Mouse (Mus musculus) spleen, adult 18-20 months (tissue): ENCODE results near the gene Fermt2.
A peak's percentile ranks its signal among the peaks of the same experiment; 100 is the strongest.

Experiments used
- DNase-seq, 2 experiments: peaks; one replicate each; pipeline ENCODE4 v3.0.0; 2022; ENCODE audit warnings: mixed read lengths in 2 of 2

Fermt2 gene

DNA sequence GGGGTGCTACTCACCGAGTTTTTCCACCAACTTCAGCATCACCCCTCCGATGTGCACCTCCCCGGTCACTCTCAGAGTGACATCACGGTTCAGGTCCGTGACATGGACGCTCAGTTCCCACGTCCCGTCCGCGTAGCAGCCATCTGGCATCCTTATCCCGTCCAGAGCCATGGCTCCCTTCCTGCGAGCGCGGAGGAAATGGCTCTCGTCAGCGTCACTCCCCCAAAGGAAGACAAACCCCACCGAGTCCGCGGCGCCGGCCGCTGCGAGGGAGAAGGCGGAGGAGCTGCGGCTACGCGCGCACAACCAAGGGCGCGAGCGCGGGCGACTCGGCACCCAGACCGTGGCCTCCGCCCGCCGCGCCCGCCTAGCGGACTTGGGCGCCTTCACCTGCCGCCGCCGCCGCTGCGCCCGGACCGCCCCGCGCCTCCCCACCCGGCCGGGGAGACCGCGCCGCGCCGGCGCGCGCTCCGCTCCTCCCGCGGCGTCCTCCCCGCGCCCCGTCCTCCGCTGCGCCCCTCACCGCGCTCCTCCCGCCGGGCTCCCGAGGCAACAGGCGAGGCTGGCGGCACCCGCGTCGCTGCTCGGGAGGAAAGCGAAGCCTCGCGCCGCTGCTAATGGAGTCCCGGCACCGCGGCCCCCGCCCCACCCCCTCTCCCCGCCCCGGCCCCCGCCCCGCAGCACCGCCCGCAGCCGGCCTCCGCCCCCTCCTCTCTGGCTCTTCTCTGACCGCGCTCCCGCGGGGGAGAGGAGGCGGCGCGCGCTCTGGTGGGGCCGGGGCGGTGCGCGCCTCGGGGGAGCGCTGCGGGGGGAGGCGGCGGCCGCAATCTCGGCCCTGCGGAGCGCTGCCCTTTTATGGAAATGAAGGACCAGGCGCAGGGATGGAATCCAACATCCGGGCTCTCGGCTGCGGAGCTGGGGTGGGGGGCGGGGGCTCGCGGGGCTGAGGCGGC lies at the start of gene Fermt2:
Gene Fermt2 (minus strand): TSS at position 708 of the 953 bp plus-strand sequence.
- peak in 1 of 2 experiments; percentile 13 for DNase-seq

DNA sequence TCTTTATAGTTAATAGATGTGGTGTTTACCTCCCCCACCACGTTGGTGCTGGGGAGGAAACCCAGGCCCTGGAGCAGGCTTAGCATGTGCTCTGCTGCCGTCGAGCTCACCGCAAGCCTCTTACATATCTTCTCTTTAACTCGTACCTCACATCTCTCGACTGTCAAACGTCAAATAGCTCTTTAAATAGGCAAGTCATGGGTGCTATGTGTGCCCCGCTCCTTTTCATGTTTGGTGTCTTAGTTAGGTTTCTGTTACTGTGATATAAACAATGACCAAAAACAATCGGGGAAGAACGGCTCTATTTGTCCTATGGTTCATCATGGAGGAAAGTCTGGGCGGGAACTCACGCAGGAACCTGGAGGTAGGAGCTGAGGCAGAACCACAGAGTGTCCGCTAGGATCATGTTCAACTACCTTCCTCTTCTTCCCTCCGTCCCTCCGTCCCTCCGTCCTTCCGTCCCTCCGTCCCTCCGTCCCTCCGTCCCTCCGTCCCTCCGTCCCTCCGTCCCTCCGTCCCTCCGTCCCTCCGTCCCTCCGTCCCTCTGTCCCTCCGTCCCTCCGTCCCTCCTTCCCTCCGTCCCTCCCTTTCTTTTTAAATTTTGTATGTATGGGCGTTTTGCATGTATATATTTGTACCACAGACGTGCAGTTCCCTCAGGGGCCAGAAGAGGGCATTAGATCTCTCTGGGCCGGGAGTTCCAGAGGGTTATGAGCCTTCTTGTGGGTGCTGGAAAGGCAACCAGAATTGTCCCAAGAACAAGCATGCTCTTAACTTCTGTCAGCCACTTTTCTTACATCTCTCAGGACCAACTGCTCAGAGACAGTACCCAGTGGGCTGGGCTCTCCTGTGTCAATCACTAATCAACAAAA lies 36.4 kb upstream of the Fermt2 start:
- DNase-seq, result peak in 1 of 2 experiments; percentile 67

DNA sequence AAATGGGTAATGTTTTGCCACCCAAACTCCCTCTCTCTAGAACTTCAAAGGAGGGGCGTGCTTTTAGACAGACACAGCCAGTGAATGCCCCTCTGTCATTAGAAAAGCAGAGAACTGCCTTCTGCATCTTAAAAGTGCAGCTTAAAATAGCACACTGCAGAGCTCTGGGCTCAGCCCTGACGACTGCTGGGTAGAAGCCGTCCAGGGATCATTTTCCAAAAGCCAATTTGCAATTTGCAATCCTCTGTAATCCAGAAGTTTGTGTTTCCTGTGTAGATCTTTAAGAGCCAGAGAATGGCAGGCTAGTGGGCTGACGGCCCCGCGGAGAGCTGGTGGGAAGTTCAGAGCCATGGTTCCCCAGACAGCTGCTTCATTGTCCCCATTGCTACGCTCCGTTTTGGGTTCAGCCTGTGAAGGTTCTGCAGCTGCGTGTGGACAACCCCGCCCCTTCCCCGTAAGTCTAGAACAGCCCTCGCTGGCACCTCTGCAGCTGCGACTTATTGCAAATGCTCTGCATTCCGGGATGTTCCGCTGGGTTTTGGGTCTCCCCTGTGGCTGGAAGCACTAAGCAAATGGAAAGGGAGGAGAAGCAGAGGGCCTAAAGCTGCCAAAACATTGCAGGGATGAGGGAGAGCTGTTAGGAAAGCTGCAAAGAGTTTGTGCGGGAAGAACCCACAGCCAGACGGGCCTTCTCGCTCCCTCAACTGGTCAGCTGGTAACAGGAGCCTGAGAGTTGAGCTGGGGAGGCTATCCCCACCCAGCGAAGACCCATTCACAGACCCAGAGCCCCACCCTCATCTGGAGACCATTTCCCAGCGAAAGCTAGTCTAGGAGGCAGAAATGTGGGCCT lies 35.5 kb upstream of the Fermt2 start:
- DNase-seq, result no peak

DNA sequence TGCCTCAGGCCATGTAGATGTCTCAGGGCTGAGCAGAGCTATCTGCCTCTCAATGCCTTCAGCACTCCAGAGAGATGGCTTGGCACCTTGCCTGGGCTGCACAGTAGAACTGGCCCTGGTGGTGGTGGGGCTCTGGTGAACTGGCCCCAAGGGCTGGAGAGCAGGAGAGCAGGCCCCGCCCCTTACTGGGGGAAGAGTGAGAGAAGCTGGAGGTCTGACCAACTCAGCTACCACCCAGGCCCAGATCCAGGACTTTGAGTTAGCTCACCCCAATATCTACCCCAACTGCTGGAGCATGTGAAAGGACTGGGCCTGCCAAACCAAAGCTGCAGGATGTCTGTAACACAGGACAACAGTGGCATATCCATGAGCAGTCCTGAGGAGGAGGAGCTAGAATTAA lies 33.7 kb upstream of the Fermt2 start:
- DNase-seq, result no peak

DNA sequence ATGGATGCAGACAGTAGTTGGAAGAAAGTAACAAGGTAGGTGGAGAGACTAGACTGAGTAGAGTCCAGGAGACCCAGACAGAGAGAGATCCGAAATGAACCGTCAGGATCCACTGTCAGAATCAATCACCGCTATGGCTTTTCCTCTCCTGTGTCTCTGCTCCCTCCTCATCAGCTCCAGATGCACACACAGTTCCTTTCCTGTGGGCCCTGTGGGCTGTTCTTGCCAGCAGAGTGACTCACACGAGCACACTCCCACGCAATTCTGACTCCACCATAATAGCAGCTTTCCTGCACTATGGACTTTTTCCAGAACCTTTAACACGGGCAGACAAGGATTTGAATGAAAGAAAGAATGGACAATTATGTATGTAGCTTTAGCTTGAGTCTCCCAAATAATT lies 31.8 kb upstream of the Fermt2 start:
- no peak for DNase-seq

DNA sequence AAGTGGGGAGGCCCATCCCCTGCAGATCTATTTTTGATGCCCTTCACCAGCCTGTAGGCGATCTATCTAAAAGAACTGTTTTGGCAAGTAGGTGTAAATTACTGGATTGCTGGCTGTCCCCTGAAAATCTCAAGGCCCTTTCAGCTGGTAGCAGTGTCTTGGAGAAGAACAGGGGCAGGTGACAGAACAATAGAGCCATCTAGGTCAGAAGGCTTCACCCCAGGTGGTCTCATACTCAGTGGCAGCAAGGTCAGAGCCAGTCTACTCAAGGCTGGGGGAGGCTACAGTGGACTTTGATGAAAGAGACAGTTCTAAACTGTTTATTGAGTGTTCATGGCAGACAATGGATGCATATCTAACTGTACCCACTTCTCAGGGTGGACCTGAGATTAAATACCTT lies 29.1 kb upstream of the Fermt2 start:
- no peak for DNase-seq

DNA sequence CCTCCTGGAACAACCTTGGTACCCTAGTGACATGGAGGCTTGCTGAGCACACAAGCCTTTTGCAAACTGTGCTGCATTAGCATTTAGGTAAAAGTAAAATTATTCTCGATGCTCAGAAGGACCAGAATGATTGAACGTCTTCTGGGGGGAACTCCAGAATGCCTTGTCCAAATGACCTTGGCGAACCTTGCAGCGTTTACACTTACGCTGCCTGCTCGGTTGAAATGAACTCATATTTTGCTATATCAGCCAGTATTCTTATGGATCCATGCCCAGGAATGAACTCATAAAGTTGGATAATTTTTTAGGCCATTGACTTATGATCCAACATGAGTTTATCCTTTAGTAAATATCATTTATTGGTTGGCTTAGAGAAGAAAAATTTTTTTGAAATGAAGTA lies 24.4 kb upstream of the Fermt2 start:
- no peak for DNase-seq

DNA sequence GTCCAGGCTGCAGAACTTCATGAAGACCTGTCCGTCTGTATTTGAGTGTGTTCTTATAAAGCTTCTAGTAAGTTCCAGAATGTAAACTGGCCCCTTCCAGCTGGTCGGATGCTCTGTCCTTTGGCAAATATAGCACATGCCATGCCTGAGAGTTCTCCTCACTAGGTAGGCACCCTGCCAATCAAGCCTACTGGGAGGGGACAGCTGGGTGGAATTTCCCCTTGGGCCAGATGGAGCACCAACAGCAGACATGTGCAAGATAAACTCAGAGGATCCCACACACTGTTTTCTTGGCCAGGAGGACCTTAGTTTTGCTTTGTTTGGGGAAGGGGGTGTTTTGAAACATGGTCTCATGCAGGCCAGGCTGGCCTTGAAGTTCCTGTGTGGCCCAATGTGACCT lies 23.9 kb upstream of the Fermt2 start:
- DNase-seq, result no peak

DNA sequence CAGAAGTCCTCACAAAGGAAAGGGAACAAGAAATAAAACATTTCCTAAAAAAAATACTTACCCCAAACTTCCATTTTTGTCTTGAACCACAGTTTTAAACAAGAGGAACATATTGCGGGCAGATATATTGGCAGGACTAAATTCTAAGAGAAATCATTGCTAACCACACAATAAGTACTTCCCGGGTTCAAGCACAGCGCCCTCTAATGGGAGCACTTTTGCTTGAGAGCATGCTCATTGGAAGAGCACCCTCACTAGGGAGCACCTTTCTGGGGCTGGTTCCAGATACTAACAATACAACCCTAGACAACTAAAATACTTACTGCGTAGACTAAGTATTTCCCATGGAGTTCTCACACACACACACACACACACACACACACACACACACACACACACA lies 22.5 kb upstream of the Fermt2 start:
- no peak for DNase-seq

DNA sequence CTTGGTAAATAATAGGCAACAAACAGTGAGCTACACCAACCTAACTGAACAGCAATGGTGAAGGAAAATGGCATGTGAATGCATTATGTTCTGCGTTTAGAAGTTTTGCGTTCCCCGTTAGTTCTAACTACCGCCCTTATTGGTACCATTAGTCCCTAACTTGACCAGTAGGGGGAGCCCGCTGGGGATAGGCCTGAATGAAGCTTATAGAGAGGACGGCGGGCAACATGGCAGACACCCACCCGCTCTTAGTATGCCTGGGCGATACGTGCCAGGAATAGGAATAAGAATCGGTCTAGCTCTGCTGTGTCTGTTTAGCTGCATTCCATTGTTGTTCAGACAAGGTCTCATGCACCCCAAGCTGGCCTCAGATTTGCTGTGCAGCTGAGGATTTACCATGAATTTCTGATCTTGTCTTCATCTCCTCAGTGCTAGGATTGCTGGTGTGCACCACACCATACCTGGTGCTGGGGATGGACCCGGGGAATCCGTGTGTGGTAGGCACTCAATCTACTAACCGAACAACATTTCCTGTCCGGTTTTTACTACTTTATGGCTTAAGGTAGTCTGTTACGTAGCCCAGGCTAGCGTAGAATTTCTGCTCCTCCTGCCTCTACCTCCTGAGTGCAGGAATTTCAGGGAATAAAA lies 21.3 kb upstream of the Fermt2 start:
- no peak for DNase-seq

DNA sequence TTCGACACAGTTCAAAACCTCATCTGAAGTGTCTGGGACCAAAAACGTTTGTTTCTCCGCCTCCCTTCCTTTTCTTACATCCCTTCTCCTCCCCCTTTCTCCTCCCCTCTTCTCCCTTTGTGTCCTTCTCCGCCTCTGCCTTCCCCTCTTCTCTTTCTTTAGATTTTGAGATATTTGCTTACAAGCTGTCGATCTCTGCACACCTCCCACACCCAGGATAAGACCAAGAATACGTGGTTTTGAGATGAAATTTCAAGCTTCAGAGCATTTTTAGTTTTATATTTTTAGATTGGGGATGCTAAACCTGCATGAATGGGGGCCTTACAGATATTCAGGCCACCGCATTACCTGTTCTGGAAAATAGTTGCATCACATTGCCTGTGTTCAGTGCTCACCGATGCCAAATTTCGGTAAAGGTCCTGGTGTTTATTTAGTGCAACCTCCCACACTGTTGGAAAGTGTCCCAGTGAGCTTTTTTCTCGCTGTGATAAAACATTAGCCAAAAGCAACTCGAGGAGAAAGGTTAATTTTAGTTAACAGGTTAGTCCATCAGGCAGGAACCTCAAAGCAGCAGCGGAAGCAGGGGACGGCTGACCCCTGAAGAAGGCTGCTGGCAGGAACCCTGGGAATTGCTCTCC lies 20.2 kb upstream of the Fermt2 start:
- no peak for DNase-seq

DNA sequence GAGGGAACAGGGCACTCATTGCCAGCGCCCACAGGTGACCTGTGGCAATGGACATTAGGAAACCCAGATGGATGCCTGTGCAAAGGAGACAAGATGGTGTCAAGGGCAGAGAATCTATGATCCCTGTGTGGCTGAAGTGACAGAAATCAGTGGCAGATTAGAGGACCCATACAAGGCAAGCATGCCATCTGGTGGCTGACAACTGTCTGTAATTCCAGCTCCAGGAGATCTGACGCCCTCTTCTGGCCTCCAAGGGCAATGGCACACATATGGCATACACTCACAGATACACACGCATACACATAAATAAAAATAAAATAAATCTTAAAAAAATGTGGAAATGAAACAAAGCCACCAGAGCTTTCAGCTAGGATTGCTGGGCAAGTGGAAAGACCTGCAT lies 18.2 kb upstream of the Fermt2 start:
- no peak for DNase-seq

DNA sequence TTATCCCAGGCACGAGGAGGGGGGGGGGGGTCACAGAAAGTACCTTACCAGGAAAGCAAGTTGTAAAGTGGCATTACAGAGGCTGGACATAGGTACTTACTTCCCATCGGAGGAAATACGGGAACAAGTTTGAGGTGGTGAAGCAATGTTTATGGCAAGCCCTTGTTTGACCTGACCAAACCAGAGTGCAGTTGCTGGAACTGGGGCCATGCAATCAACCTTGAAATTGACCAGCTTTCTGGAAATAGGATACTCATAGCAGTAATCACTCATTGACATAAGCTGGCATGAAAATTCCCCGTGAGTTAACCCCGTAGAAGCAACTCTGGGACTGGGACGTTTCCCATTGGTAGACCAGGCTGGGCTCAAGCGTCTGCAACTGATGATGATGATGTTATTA lies 15.0 kb upstream of the Fermt2 start:
- no peak for DNase-seq

DNA sequence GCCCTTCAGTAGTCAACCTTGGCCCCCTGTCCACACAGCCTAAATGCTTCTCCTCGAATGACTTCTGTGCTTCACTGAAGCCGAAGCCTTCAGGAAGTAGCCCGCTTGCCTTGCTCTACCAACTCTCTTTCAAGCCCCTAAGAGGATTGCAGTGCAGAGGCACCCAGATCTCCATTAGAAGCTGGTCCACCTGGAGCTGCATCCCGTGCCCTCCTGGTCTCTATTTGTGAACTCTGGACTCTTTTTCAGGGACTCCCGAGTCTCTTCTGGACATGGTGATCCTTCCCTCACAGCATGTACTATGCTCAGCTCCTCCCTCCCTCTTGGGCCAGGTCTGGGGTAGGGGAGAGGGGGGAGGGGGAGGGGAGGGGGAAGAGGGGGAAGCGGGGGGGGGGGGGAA lies 14.1 kb upstream of the Fermt2 start:
- DNase-seq, result no peak

DNA sequence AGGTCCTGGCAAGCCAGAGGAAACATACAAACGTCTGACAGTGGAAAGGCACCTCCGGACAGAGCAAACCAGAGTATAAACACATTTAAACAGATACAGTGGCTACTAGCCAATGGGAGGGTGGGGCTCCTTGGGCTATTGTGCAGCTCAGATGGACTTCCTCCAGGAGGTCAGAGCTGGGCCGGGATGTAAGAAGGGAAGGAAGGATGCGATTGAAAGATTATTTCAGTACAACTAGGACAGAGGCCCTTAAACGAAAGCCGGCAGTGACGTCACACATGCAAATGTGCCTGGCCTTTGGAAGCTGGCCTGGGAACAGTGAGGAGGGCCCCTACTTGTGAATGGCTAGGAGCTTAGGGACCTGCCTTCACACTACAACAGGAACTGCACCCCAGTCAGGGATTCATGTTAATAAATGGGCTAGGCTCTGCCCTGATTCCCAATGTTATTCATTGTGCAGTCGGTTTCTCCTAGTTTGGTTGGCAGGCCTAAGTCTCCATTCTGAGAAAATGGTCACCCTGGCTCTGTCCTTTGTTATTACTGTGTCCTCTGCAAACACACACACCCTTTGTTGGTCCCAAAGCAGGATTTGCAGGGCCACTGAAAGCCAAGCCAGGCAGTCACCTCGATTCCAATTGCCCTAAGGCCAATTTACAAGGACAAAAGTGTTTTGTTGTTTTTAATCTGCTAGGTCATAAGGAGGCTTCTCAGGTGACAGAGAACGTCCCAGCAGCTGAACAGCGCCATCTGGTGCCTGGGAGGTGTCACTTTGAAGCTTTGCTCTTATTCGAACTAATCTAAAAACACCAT lies 9.9 kb upstream of the Fermt2 start:
- DNase-seq, result peak in 1 of 2 experiments; percentile 19

DNA sequence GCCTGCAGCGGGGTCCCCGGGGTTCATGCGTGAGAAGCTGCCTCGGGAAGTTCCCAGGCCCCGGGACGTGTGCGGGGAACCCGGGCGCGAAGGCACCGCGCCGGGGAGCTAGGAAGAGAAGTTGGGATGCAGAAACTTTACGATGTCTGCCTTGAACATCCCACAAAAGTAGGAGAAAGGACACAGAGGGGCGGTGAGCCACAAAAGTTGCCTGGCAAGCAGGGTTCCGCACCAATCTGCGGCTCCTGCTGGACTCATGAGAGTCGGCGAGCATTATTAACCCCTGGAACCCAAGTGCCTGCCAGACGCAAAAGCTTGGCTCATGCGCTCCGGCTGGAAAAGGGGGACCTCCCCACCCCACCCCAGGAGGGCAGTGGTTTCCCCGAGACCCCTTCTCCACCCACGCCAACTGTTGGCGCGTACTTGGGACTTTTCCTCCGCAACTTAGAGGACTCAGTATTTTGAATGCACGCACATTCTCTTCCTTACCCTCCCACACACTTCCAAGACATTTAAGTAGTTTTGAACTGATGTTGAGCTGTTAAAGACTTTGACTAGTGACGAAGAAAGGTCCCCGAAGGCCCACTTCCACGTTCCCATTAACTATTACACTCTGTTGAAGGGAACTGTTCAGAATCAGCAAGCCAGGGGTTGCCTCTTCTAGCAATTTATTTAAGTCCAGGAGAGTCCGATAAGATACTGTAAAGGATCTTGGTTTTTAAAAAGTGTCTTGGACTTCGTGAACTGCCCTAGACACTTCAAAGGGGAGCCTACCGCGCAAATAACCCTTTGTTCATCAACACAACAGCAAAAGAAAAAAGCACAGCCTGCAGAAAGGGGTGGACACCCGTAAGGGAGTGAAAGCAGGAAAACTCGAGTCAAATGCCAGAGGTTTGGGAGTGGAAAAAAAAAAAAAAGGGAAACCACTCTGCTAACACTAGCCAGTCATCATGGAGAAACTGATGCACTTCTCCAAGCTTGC lies 737 bp upstream of the Fermt2 start:
- DNase-seq, result no peak

DNA sequence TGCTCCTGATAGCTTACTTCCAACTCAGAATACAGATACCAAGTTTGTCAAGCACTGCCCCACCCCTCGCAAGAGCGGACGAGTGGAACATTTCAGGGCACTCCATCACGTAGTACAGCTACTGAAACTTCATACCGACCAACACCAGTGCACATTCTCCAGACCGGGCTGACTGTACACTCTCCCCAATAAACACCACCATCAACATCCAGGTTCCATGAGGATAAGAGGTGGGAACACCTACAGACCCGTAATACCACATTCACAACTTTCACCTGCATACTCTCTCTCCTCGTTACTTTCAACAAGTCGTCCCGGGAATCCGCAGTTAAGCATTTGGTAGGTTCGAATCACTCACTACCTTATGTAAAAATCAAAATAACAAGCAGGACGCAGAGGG lies 1.1 kb downstream of the Fermt2 start:
- no peak for DNase-seq

DNA sequence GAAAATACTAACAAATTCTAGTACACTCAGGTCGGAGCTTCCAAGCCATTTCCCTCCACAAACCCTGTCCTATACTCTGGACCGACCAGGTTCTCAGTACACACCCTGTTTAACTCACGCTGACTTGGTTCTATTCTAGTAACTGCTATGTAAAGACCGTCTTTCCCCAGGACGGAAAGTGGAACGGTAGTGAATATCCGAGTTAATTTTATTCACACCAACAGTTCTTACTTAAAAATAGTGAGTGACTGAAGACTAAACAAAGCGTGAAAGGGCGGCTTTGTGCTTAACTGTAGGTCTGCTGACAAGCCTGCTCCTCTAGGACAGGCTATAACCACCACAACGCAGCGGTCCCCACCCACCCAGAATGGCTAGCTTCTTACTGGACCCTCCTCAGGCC lies 14.1 kb downstream of the Fermt2 start:
- no peak for DNase-seq

DNA sequence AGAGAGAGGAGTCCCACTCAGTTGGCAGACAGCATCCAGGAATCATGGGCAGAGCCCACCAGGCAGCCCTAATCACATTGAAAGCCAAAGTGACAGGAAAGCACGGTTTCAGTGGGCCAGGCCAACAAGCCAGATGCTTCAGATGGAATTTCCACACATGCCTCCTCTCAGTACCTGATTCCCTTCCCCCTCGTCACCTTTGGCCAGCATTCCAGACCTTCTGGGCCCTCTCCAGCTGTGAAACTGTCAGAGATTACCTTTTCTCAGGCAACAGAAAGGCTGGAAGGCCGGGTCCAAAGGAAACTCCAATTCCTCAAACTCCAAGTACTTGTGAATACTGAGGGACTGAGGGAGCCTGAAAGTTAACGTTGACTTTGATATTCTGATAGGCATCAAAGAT lies 19.1 kb downstream of the Fermt2 start:
- no peak for DNase-seq

DNA sequence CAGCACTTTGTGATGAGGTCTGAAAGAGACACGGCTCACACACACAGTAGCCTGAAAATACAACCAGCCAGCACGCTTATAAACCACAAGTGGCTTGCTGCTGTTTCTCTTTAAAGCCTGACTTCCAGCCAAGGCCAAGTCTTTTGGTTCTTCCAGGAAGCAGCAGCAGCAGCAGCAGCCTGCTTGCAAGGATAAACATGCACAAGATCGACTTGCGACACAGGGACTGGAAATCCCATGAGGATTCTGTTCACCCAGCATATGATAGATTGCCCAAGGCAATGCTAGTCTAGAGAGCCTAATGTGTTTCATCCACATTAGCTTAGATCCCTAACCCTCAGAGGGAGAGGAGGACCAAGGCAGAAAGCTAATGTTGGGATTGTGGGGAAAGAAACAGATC lies 22.0 kb downstream of the Fermt2 start:
- no peak for DNase-seq
